Mouse (Mus musculus) MEL (cell line): ENCODE measurements around the gene Actrt2. TPM values are rescaled to one million over a fixed set of nuclear protein-coding genes. Genes with fewer than 3 reads are reported as not detected.

Source experiments
- DNase-seq: peaks from one replicate; pipeline ENCODE4 v3.0.0; 2011; ENCODE audit warnings: low read depth, low spot score
- H3K27ac ChIP-seq: 2 replicates; pipeline ENCODE4 v1.5.1; 2012; ENCODE audit warnings: low read depth, mild to moderate bottlenecking, control low read depth, low read length, moderate library complexity; ENCODE audit not compliant: control insufficient read depth
- H3K27me3 ChIP-seq, 2 experiments: fragments of 150-350 bp in 1 of 2; sonication (generic) in 1 of 2; 2 replicates each; pipeline ENCODE4 v1.6.1; 2012; ENCODE audit warnings: low read length in 2 of 2, mild to moderate bottlenecking in 2 of 2, improper control_type of control experiment in 1 of 2, moderate library complexity in 1 of 2; ENCODE audit not compliant: insufficient read depth in 2 of 2, control insufficient read depth in 1 of 2
- H3K36me3 ChIP-seq, 2 experiments: 2 replicates each; pipeline ENCODE4 v1.6.1; 2012 to 2014; ENCODE audit warnings: low read length in 2 of 2, improper control_type of control experiment in 1 of 2, inconsistent platforms in 1 of 2, mild to moderate bottlenecking in 1 of 2; ENCODE audit not compliant: insufficient read depth in 2 of 2, control insufficient read depth in 1 of 2
- H3K4me1 ChIP-seq, 2 experiments: fragments of 150-350 bp in 1 of 2; sonication (generic) in 1 of 2; 2 replicates each; pipeline ENCODE4 v1.6.1; 2012; ENCODE audit warnings: low read length in 2 of 2, improper control_type of control experiment in 1 of 2, mild to moderate bottlenecking in 1 of 2; ENCODE audit not compliant: insufficient read depth in 2 of 2, control insufficient read depth in 1 of 2
- H3K4me3 ChIP-seq, 2 experiments: fragments of 150-350 bp in 1 of 2; sonication (generic) in 1 of 2; 2 replicates each; pipeline ENCODE4 v1.5.1; 2012; ENCODE audit warnings: low read depth in 2 of 2, low read length in 2 of 2, mild to moderate bottlenecking in 2 of 2, moderate library complexity in 2 of 2, control low read depth in 1 of 2, improper control_type of control experiment in 1 of 2; ENCODE audit not compliant: control insufficient read depth in 1 of 2, insufficient read depth in 1 of 2
- H3K79me2 ChIP-seq: 2 replicates; pipeline ENCODE4 v1.6.1; 2012; ENCODE audit warnings: mild to moderate bottlenecking, low read length, moderate library complexity; ENCODE audit not compliant: control insufficient read depth, poor library complexity, insufficient read depth
- H3K9ac ChIP-seq: 2 replicates; pipeline ENCODE4 v1.6.1; 2012; ENCODE audit warnings: low read depth, mild to moderate bottlenecking, control low read depth, low read length, moderate library complexity; ENCODE audit not compliant: control insufficient read depth, poor library complexity, severe bottlenecking
- H3K9me3 ChIP-seq: fragments of 150-350 bp; sonication (generic); replicated peaks from 2 replicates; pipeline ENCODE4 v1.6.1; 2012; ENCODE audit warnings: mild to moderate bottlenecking, low read length, improper control_type of control experiment, moderate library complexity; ENCODE audit not compliant: insufficient read depth
- CHD1 ChIP-seq: IDR thresholded peaks from 2 replicates; pipeline ENCODE4 v1.6.1; 2012; ENCODE audit warnings: low read depth, mild to moderate bottlenecking, inconsistent platforms, low read length, improper control_type of control experiment
- E2F4 ChIP-seq: IDR thresholded peaks from 2 replicates; pipeline ENCODE4 v1.6.1; 2011; ENCODE audit warnings: low read depth, low read length, improper control_type of control experiment, borderline replicate concordance
- ELF1 ChIP-seq: IDR thresholded peaks from 2 replicates; pipeline ENCODE4 v1.6.1; 2014; ENCODE audit warnings: low read depth, mild to moderate bottlenecking, inconsistent platforms, low read length, improper control_type of control experiment, moderate library complexity
- EP300 ChIP-seq, 2 experiments: IDR thresholded peaks; 2 replicates each; pipeline ENCODE4 v1.6.1; 2011; ENCODE audit warnings: improper control_type of control experiment in 2 of 2, low read length in 2 of 2, low read depth in 1 of 2, mild to moderate bottlenecking in 1 of 2
- ETS1 ChIP-seq: IDR thresholded peaks from 2 replicates; pipeline ENCODE4 v1.6.1; 2012; ENCODE audit warnings: low read depth, mild to moderate bottlenecking, inconsistent platforms, low read length, improper control_type of control experiment, moderate library complexity
- GABPA ChIP-seq: IDR thresholded peaks from 2 replicates; pipeline ENCODE4 v1.6.1; 2012; ENCODE audit warnings: low read depth, mild to moderate bottlenecking, inconsistent platforms, low read length, improper control_type of control experiment, moderate library complexity
- MXI1 ChIP-seq: IDR thresholded peaks from 2 replicates; pipeline ENCODE4 v1.6.1; 2011; ENCODE audit warnings: mild to moderate bottlenecking, low read depth, low read length, improper control_type of control experiment
- NRF1 ChIP-seq: IDR thresholded peaks from 2 replicates; pipeline ENCODE4 v1.6.1; 2014; ENCODE audit warnings: low read depth, mild to moderate bottlenecking, inconsistent platforms, low read length, improper control_type of control experiment, moderate library complexity; ENCODE audit not compliant: poor library complexity, insufficient read depth, severe bottlenecking
- POLR2AphosphoS2 ChIP-seq: IDR thresholded peaks from 2 replicates; pipeline ENCODE4 v1.6.1; 2011; ENCODE audit warnings: low read length, improper control_type of control experiment
- RAD21 ChIP-seq: IDR thresholded peaks from 2 replicates; pipeline ENCODE4 v1.6.1; 2011; ENCODE audit warnings: mild to moderate bottlenecking, low read depth, low read length, improper control_type of control experiment
- USF1 ChIP-seq: IDR thresholded peaks from 2 replicates; pipeline ENCODE4 v1.6.1; 2014; ENCODE audit warnings: low read depth, mild to moderate bottlenecking, inconsistent platforms, low read length, improper control_type of control experiment, moderate library complexity
- ZC3H11A ChIP-seq: IDR thresholded peaks from 2 replicates; pipeline ENCODE4 v1.6.1; 2012; ENCODE audit warnings: low read depth, mild to moderate bottlenecking, inconsistent platforms, low read length, improper control_type of control experiment
- ZMIZ1 ChIP-seq: IDR thresholded peaks from 2 replicates; pipeline ENCODE4 v1.6.1; 2012; ENCODE audit warnings: low read depth, mild to moderate bottlenecking, inconsistent platforms, low read length, improper control_type of control experiment, moderate library complexity
- polyA plus RNA-seq, 2 experiments: library from polyadenylated mRNA; stranded (reverse) in 1 of 2; unstranded in 1 of 2; fragments of >175 nt in 1 of 2; fragments of >200 nt in 1 of 2; gene quantifications; 2 replicates each; pipeline versions ENCODE4 v1.2.1 to v1.2.4; 2012; ENCODE audit warnings: low replicate concordance in 2 of 2, low read depth in 1 of 2; ENCODE audit not compliant: insufficient read length in 2 of 2, insufficient read depth in 1 of 2, missing spikeins in 1 of 2
- total RNA-seq: library from RNA; depleted of rRNA; stranded (reverse); fragments of 300-350 nt; gene quantifications from 2 replicates; pipeline ENCODE4 v1.2.3, GENCODE M21; 2012

Gene Actrt2
- total and polyA plus RNA-seq, 3 experiments = not detected

DNA sequence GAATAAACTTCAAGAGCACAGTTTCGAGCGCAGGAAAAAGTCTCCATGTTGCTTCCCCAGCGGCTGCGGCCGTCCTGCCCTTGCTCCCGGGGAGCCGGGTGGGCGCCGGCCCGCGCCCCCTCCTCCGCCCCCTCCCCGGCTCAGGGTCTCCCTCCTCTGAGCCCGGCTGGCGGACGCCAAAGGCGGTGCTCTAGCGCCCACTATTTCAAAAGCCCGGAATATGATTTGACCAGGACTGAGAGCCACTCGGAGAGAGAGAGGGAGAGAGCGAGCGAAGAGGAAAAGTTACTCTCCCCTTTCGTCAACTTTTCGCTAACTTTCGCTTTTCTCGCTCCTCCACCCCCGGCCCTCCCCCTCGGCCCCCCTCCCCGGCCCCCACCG, 31.6 kb downstream of the Actrt2 start:
- TF ChIP-seq ETS1 (no peak), ZC3H11A (no peak), E2F4 (no peak), GABPA (no peak), CHD1 (no peak), RAD21 (no peak), MXI1 (no peak), EP300 (IDR thresholded peaks at IDR 0.05; ENCODE audit: low read depth in 1 of 2, low read length in 2 of 2) (no peak), NRF1 (no peak), POLR2AphosphoS2 (no peak), USF1 (no peak), ELF1 (no peak), ZMIZ1 (no peak)
- TF ChIP-seq, all 39 proteins: peak for 0
- no peak overlapping the region for H3K27ac ChIP-seq
- H3K9ac ChIP-seq = no peak overlapping the region
- DNase-seq = no peak
- no peak overlapping the region for H3K4me3 ChIP-seq
- no peaks in the 10 kb centered on the region for H3K27me3 ChIP-seq
- no peaks in the 10 kb centered on the region for H3K79me2 ChIP-seq
- H3K9me3 ChIP-seq = no peaks in the 10 kb centered on the region
- no peaks in the 10 kb centered on the region for H3K36me3 ChIP-seq
- H3K4me1 ChIP-seq = no peaks in the 10 kb centered on the region

DNA sequence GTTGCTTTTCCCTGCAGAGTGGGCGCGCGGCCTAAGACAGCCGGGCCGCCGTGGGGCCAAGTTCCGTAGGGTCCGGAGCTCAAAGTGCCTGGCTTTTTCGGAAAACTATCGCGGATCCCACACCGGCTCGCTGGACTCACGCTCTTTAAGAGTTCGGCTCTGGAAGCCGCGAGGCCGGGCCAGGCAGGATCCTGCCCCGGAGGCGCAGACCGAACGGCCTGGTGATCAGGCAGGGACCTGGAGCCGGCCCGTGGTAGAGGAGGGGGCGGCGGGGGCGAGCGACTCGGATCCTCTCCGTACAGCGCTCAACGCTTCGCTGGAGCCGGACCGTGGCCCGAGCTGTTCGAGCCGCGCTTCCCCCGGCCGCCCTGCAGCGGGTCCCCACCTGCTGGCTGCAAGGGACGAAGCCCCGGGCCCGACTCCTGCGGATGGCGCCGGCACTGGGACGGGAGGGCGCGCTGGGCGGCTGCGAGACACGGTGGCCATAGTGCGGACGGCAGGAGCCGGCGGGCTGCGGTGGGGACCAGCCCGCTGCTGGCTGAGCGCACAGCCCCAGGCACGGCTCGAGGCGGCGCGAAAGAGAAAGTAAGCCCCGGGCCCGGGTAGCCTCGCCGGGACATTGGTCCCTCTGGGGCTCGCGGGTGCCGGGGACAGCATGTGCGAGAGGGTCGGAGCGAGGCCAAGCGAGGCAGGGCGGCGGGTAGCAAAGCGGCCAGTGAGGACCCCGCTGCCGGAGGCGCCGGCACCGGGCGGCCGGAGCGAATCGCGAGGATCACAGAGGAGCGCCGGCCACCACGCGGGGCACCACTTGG, 32.2 kb downstream of the Actrt2 start:
- H3K27me3 ChIP-seq = no peaks in the 10 kb centered on the region

More for the DNA sequence above, 32.2 kb downstream of the Actrt2 start:
- H3K9me3 ChIP-seq = no peaks in the 10 kb centered on the region
- no peak overlapping the region for H3K9ac ChIP-seq
- H3K36me3 ChIP-seq = no peaks in the 10 kb centered on the region
- H3K4me1 ChIP-seq = no peaks in the 10 kb centered on the region
- H3K27ac ChIP-seq = no peak overlapping the region
- TF ChIP-seq ZC3H11A = no peak
- no peak for TF ChIP-seq ZMIZ1
- no peak for DNase-seq
- no peak overlapping the region for H3K4me3 ChIP-seq
- H3K79me2 ChIP-seq = no peaks in the 10 kb centered on the region
